Mouse (Mus musculus) midbrain, embryonic 14.5 days (tissue): Measurements from ENCODE around the gene Agbl4. TPM values are rescaled to one million over a fixed set of nuclear protein-coding genes. Genes with fewer than 3 reads are reported as not detected.

Source experiments
- ATAC-seq: fragments of 200-750 bp; cut with Nextera tagmentation; 2 replicates; pipeline ENCODE4 v1.8.0; 2017; ENCODE audit warnings: moderate number of reproducible peaks, moderate library complexity; ENCODE audit not compliant: low FRiP score, low TSS enrichment
- DNase-seq: peaks from one replicate; pipeline ENCODE4 v3.0.0-alpha.2; 2015
- H3K27ac ChIP-seq: fragments of 300-500 bp; sonication (generic); replicated peaks from 2 replicates; pipeline ENCODE4 v1.5.1; 2014; ENCODE audit warnings: mild to moderate bottlenecking, low read depth, low read length, moderate library complexity
- H3K27me3 ChIP-seq: fragments of 300-500 bp; sonication (generic); 2 replicates; pipeline ENCODE4 v1.6.1; 2014; ENCODE audit warnings: low read length, control low read depth, mixed read lengths; ENCODE audit not compliant: control insufficient read depth, insufficient read depth
- H3K36me3 ChIP-seq: fragments of 300-500 bp; sonication (generic); 2 replicates; pipeline ENCODE4 v1.6.1; 2014; ENCODE audit warnings: low read length, control low read depth; ENCODE audit not compliant: control insufficient read depth, insufficient read depth
- H3K4me1 ChIP-seq: fragments of 300-500 bp; sonication (generic); 2 replicates; pipeline ENCODE4 v1.6.1; 2014; ENCODE audit warnings: mild to moderate bottlenecking, antibody characterized with exemption, low read length, control low read depth; ENCODE audit not compliant: control insufficient read depth, insufficient read depth
- H3K4me2 ChIP-seq: fragments of 300-500 bp; sonication (generic); 2 replicates; pipeline ENCODE4 v1.6.1; 2014; ENCODE audit warnings: mild to moderate bottlenecking, low read length, moderate library complexity
- H3K4me3 ChIP-seq: fragments of 300-500 bp; sonication (generic); replicated peaks from 2 replicates; pipeline ENCODE4 v1.5.1; 2014; ENCODE audit warnings: low read depth, low read length
- H3K9ac ChIP-seq: fragments of 300-500 bp; sonication (generic); replicated peaks from 2 replicates; pipeline ENCODE4 v1.6.1; 2014; ENCODE audit warnings: mild to moderate bottlenecking, low read length, moderate library complexity
- H3K9me3 ChIP-seq: fragments of 300-500 bp; sonication (generic); 2 replicates; pipeline ENCODE4 v1.6.1; 2016; ENCODE audit warnings: low read length, control low read depth, mixed read lengths; ENCODE audit not compliant: control insufficient read depth
- WGBS: fragments of 180-500 bp; shearing (Covaris S2); extraction: QIAGEN DNeasy Blood & Tissue Kit; methylation state at CpG from one replicate; pipeline ENCODE4 v1.1.7; 2014; 5-methylcytosine and 5-hydroxymethylcytosine counted together
- polyA plus RNA-seq: library from polyadenylated mRNA; unstranded; fragments of >200 nt; fragmentation: Nextera tagmentation; extraction: Ambion mirVana; gene quantifications from 2 replicates; pipeline ENCODE4 v1.2.1, GENCODE M21; 2014

The Agbl4 gene
- polyA plus RNA-seq, 1 experiment from 2014 or later = 2.2 TPM

GRCm38 (mm10) chr4:111256931-111257330, 859.5 kb downstream of the Agbl4 start:
- H3K9ac ChIP-seq = no peak overlapping the region
- H3K36me3 ChIP-seq = no peaks in the 10 kb centered on the region
- no peaks in the 10 kb centered on the region for H3K9me3 ChIP-seq
- H3K27ac ChIP-seq = no peak overlapping the region
- H3K4me2 ChIP-seq = no peak overlapping the region
- H3K4me3 ChIP-seq = no peak overlapping the region
- DNase-seq (peak; percentile 17), ATAC-seq (no peak)
- H3K4me1 ChIP-seq = no peaks in the 10 kb centered on the region
- no peaks in the 10 kb centered on the region for H3K27me3 ChIP-seq

- no peak for ATAC-seq
Measured at GRCm38 (mm10) chr4:111280936-111281335, 883.5 kb downstream of the Agbl4 start.

GRCm38 (mm10) chr4:111281836-111282235, 884.4 kb downstream of the Agbl4 start:
- no peak overlapping the region for H3K9ac ChIP-seq
- H3K27me3 ChIP-seq = no peaks in the 10 kb centered on the region
- ATAC-seq (no peak), DNase-seq (no peak)
- WGBS = 94% methylated on average over 4 of the region's 4 CpGs
- no peak overlapping the region for H3K4me2 ChIP-seq
- no peak overlapping the region for H3K27ac ChIP-seq
- H3K36me3 ChIP-seq = no peaks in the 10 kb centered on the region
- no peaks in the 10 kb centered on the region for H3K4me1 ChIP-seq
- H3K4me3 ChIP-seq = no peak overlapping the region
- no peaks in the 10 kb centered on the region for H3K9me3 ChIP-seq

More at GRCm38 (mm10) chr4:111280936-111281335, 883.5 kb downstream of the Agbl4 start:
- no peaks in the 10 kb centered on the region for H3K9me3 ChIP-seq
- H3K4me2 ChIP-seq = no peak overlapping the region
- no peaks in the 10 kb centered on the region for H3K27me3 ChIP-seq
- WGBS = 91% methylated on average over 2 of the region's 2 CpGs
- no peak overlapping the region for H3K9ac ChIP-seq
- H3K27ac ChIP-seq = no peak overlapping the region
- H3K36me3 ChIP-seq = no peaks in the 10 kb centered on the region
- no peak for DNase-seq
- H3K4me3 ChIP-seq = no peak overlapping the region
- no peaks in the 10 kb centered on the region for H3K4me1 ChIP-seq

- 79% methylated on average over 2 of the region's 2 CpGs for WGBS
- peak; percentile 34 for DNase-seq
- H3K36me3 ChIP-seq = no peaks in the 10 kb centered on the region
- no peak for ATAC-seq
- H3K9me3 ChIP-seq = 0 out of 2 replicates have a peak, but pooled peaks cover 3% of the 10 kb centered on the region
- no peaks in the 10 kb centered on the region for H3K4me1 ChIP-seq
- no peak overlapping the region for H3K9ac ChIP-seq
- no peak overlapping the region for H3K4me3 ChIP-seq
- no peak overlapping the region for H3K4me2 ChIP-seq
- H3K27me3 ChIP-seq = no peaks in the 10 kb centered on the region
- H3K27ac ChIP-seq = no peak overlapping the region
Measured at GRCm38 (mm10) chr4:111284625-111285024, 887.2 kb downstream of the Agbl4 start.

GRCm38 (mm10) chr4:111294528-111295241, 897.2 kb downstream of the Agbl4 start:
- no peaks in the 10 kb centered on the region for H3K27me3 ChIP-seq
- H3K9ac ChIP-seq = no peak overlapping the region
- no peak overlapping the region for H3K4me2 ChIP-seq
- H3K4me1 ChIP-seq = no peaks in the 10 kb centered on the region
- WGBS = 72% methylated on average over 3 of the region's 3 CpGs
- H3K9me3 ChIP-seq = no peaks in the 10 kb centered on the region
- no peak overlapping the region for H3K27ac ChIP-seq
- DNase-seq (no peak), ATAC-seq (no peak)
- no peaks in the 10 kb centered on the region for H3K36me3 ChIP-seq
- no peak overlapping the region for H3K4me3 ChIP-seq

GRCm38 (mm10) chr4:111306518-111306917, 909.1 kb downstream of the Agbl4 start:
- H3K27ac ChIP-seq = no peak overlapping the region
- no peak for ATAC-seq
- no peak overlapping the region for H3K9ac ChIP-seq
- no peaks in the 10 kb centered on the region for H3K27me3 ChIP-seq
- no peak overlapping the region for H3K4me2 ChIP-seq
- WGBS = 77% methylated on average over 1 of the region's 1 CpGs
- no peak for DNase-seq
- no peaks in the 10 kb centered on the region for H3K4me1 ChIP-seq
- H3K9me3 ChIP-seq = no peaks in the 10 kb centered on the region
- H3K4me3 ChIP-seq = no peak overlapping the region
- H3K36me3 ChIP-seq = no peaks in the 10 kb centered on the region

- DNase-seq = peak; percentile 41
- WGBS = 58% methylated on average over 7 of the region's 7 CpGs
- H3K4me1 ChIP-seq = no peaks in the 10 kb centered on the region
- H3K4me3 ChIP-seq = no peak overlapping the region
- no peaks in the 10 kb centered on the region for H3K36me3 ChIP-seq
- ATAC-seq = no peak
- H3K27me3 ChIP-seq = no peaks in the 10 kb centered on the region
- H3K27ac ChIP-seq = no peak overlapping the region
- no peak overlapping the region for H3K4me2 ChIP-seq
- H3K9me3 ChIP-seq = no peaks in the 10 kb centered on the region
- no peak overlapping the region for H3K9ac ChIP-seq
Measured at GRCm38 (mm10) chr4:111307166-111307565, 909.7 kb downstream of the Agbl4 start.

GRCm38 (mm10) chr4:111307633-111308032, 910.2 kb downstream of the Agbl4 start:
- H3K9ac ChIP-seq = no peak overlapping the region
- H3K27me3 ChIP-seq = no peaks in the 10 kb centered on the region
- H3K4me2 ChIP-seq = no peak overlapping the region
- DNase-seq (no peak), ATAC-seq (no peak)
- H3K4me1 ChIP-seq = no peaks in the 10 kb centered on the region
- no peak overlapping the region for H3K27ac ChIP-seq
- no peaks in the 10 kb centered on the region for H3K36me3 ChIP-seq
- H3K9me3 ChIP-seq = no peaks in the 10 kb centered on the region
- H3K4me3 ChIP-seq = no peak overlapping the region
- WGBS = 57% methylated on average over 5 of the region's 5 CpGs

- no peaks in the 10 kb centered on the region for H3K9me3 ChIP-seq
- H3K36me3 ChIP-seq = no peaks in the 10 kb centered on the region
- H3K4me1 ChIP-seq = no peaks in the 10 kb centered on the region
- no peak overlapping the region for H3K4me3 ChIP-seq
- H3K9ac ChIP-seq = no peak overlapping the region
- ATAC-seq (no peak), DNase-seq (peak; percentile 19)
- whole genome bisulfite sequencing = 77% methylated on average over 3 of the region's 3 CpGs
- no peak overlapping the region for H3K27ac ChIP-seq
- no peak overlapping the region for H3K4me2 ChIP-seq
- no peaks in the 10 kb centered on the region for H3K27me3 ChIP-seq
Measured at GRCm38 (mm10) chr4:111308572-111309288, 911.3 kb downstream of the Agbl4 start.
